Mouse (Mus musculus) kidney, embryonic 14.5 days (tissue): ENCODE results near the gene Slc9a1. TPM values are rescaled to one million over a fixed set of nuclear protein-coding genes. Genes with fewer than 3 reads are reported as not detected.

Experiments used
- ATAC-seq: fragments of 200-750 bp; cut with Nextera tagmentation; 2 replicates; pipeline ENCODE4 v1.8.0; 2017; ENCODE audit warnings: moderate number of reproducible peaks, mild to moderate bottlenecking, moderate TSS enrichment, moderate library complexity; ENCODE audit not compliant: low FRiP score, low TSS enrichment
- H3K27ac ChIP-seq: fragments of 300-500 bp; sonication (generic); 2 replicates; pipeline ENCODE4 v1.5.1; 2014; ENCODE audit warnings: low read depth, mild to moderate bottlenecking, low read length, moderate library complexity, mixed read lengths
- H3K27me3 ChIP-seq: fragments of 300-500 bp; sonication (generic); 2 replicates; pipeline ENCODE4 v1.6.1; 2014; ENCODE audit warnings: mild to moderate bottlenecking, low read length; ENCODE audit not compliant: control insufficient read depth, insufficient read depth
- H3K36me3 ChIP-seq: fragments of 300-500 bp; sonication (generic); 2 replicates; pipeline ENCODE4 v1.6.1; 2014; ENCODE audit warnings: low read length, mixed read lengths; ENCODE audit not compliant: control insufficient read depth, insufficient read depth
- H3K4me1 ChIP-seq: fragments of 300-500 bp; sonication (generic); 2 replicates; pipeline ENCODE4 v1.6.1; 2014; ENCODE audit warnings: low read length, mixed read lengths; ENCODE audit not compliant: control insufficient read depth, insufficient read depth
- H3K4me2 ChIP-seq: fragments of 300-500 bp; sonication (generic); replicated peaks from 2 replicates; pipeline ENCODE4 v1.6.1; 2014; ENCODE audit warnings: low read depth, mild to moderate bottlenecking, low read length
- H3K4me3 ChIP-seq: fragments of 300-500 bp; sonication (generic); 2 replicates; pipeline ENCODE4 v1.5.1; 2014; ENCODE audit warnings: mild to moderate bottlenecking, low read length
- H3K9ac ChIP-seq: fragments of 300-500 bp; sonication (generic); 2 replicates; pipeline ENCODE4 v1.6.1; 2014; ENCODE audit warnings: low read depth, mild to moderate bottlenecking, low read length, moderate library complexity
- H3K9me3 ChIP-seq: fragments of 300-500 bp; sonication (generic); 2 replicates; pipeline ENCODE4 v1.6.1; 2016; ENCODE audit warnings: low read length; ENCODE audit not compliant: control insufficient read depth
- WGBS: fragments of 180-500 bp; shearing (Covaris S2); extraction: QIAGEN DNeasy Blood & Tissue Kit; methylation state at CpG from one replicate; pipeline ENCODE4 v1.1.7; 2014; 5-methylcytosine and 5-hydroxymethylcytosine counted together
- polyA plus RNA-seq: library from polyadenylated mRNA; unstranded; fragments of >200 nt; fragmentation: Nextera tagmentation; extraction: Ambion mirVana; gene quantifications from 2 replicates; pipeline ENCODE4 v1.2.1, GENCODE M21; 2014

Gene Slc9a1
- polyA plus RNA-seq, 1 experiment from 2014 or later = 7.6 TPM

- peak overlapping the region; percentile 87 for H3K4me3 ChIP-seq
- no peak for ATAC-seq
- peaks cover 37% of the 10 kb centered on the region for H3K4me1 ChIP-seq
- no peaks in the 10 kb centered on the region for H3K27me3 ChIP-seq
- H3K27ac ChIP-seq = no peak overlapping the region
- H3K9ac ChIP-seq = peak overlapping the region; percentile 95
- 64% methylated on average over 22 of the region's 22 CpGs for WGBS
- peak overlapping the region; percentile 56 for H3K4me2 ChIP-seq
- H3K36me3 ChIP-seq = peaks cover 3% of the 10 kb centered on the region; the same call in 1 of the 2 replicates
- no peaks in the 10 kb centered on the region for H3K9me3 ChIP-seq
Measured at GRCm38 (mm10) chr4:133370298-133371274, 1.1 kb downstream of the Slc9a1 start.

- H3K9ac ChIP-seq = peak overlapping the region; percentile 50
- peaks cover 3% of the 10 kb centered on the region; the same call in 1 of the 2 replicates for H3K36me3 ChIP-seq
- H3K4me3 ChIP-seq = peak overlapping the region; percentile 87
- ATAC-seq = no peak
- 62% methylated on average over 7 of the region's 7 CpGs for WGBS
- H3K4me1 ChIP-seq = peaks cover 37% of the 10 kb centered on the region
- no peaks in the 10 kb centered on the region for H3K27me3 ChIP-seq
- no peaks in the 10 kb centered on the region for H3K9me3 ChIP-seq
- peak overlapping the region; percentile 56 for H3K4me2 ChIP-seq
- no peak overlapping the region for H3K27ac ChIP-seq
Measured at GRCm38 (mm10) chr4:133371621-133372277, 2.2 kb downstream of the Slc9a1 start.

- Histone ChIP-seq H3K36me3 (peaks cover 3% of the 10 kb centered on the region; the same call in 1 of the 2 replicates), H3K4me3 (peak overlapping the region; percentile 87), H3K9me3 (no peaks in the 10 kb centered on the region), H3K27me3 (no peaks in the 10 kb centered on the region), H3K4me2 (peak overlapping the region; percentile 56), H3K4me1 (peaks cover 39% of the 10 kb centered on the region), H3K9ac (peak overlapping the region; percentile 50; the same call in 1 of the 2 replicates), H3K27ac (no peak overlapping the region)
- 36% methylated on average over 6 of the region's 6 CpGs for WGBS
- ATAC-seq = no peak
Measured at GRCm38 (mm10) chr4:133372278-133372665, 2.8 kb downstream of the Slc9a1 start.

GRCm38 (mm10) chr4:133374011-133374410, 4.5 kb downstream of the Slc9a1 start:
- Histone ChIP-seq H3K4me2 (no peak overlapping the region), H3K9me3 (no peaks in the 10 kb centered on the region), H3K27me3 (no peaks in the 10 kb centered on the region), H3K4me3 (no peak overlapping the region), H3K27ac (no peak overlapping the region), H3K36me3 (peaks cover 3% of the 10 kb centered on the region; the same call in 1 of the 2 replicates), H3K9ac (no peak overlapping the region), H3K4me1 (peaks cover 56% of the 10 kb centered on the region)
- whole genome bisulfite sequencing = 87% methylated on average over 4 of the region's 4 CpGs
- no peak for ATAC-seq

GRCm38 (mm10) chr4:133375812-133376577, 6.5 kb downstream of the Slc9a1 start:
- Histone ChIP-seq H3K4me3 (no peak overlapping the region), H3K4me2 (no peak overlapping the region), H3K36me3 (peaks cover 3% of the 10 kb centered on the region; the same call in 1 of the 2 replicates), H3K27ac (no peak overlapping the region), H3K9me3 (no peaks in the 10 kb centered on the region), H3K27me3 (no peaks in the 10 kb centered on the region), H3K4me1 (peaks cover 63% of the 10 kb centered on the region), H3K9ac (no peak overlapping the region)
- 83% methylated on average over 10 of the region's 10 CpGs for WGBS
- no peak for ATAC-seq

- H3K9ac ChIP-seq = 0 out of 2 replicates have a peak overlapping the region, but pooled peaks have one; percentile 28
- H3K4me1 ChIP-seq = peaks cover 41% of the 10 kb centered on the region
- peaks cover 3% of the 10 kb centered on the region; the same call in 1 of the 2 replicates for H3K36me3 ChIP-seq
- WGBS = 15% methylated on average over 13 of the region's 13 CpGs
- H3K9me3 ChIP-seq = no peaks in the 10 kb centered on the region
- ATAC-seq = peak; percentile 48
- H3K27me3 ChIP-seq = no peaks in the 10 kb centered on the region
- peak overlapping the region; percentile 76 for H3K27ac ChIP-seq
- H3K4me3 ChIP-seq = no peak overlapping the region
- H3K4me2 ChIP-seq = 0 out of 2 replicates have a peak overlapping the region, but pooled peaks have one; percentile 2
Measured at GRCm38 (mm10) chr4:133378236-133379045, 8.9 kb downstream of the Slc9a1 start.

GRCm38 (mm10) chr4:133379046-133379347, 9.5 kb downstream of the Slc9a1 start:
- H3K4me1 ChIP-seq = peaks cover 37% of the 10 kb centered on the region
- H3K27me3 ChIP-seq = no peaks in the 10 kb centered on the region
- 0 out of 2 replicates have a peak, but pooled peaks have one; percentile 5 for ATAC-seq
- H3K4me2 ChIP-seq = no peak overlapping the region
- H3K9ac ChIP-seq = no peak overlapping the region
- 41% methylated on average over 5 of the region's 5 CpGs for WGBS
- H3K36me3 ChIP-seq = peaks cover 3% of the 10 kb centered on the region; the same call in 1 of the 2 replicates
- peak overlapping the region; percentile 76; the same call in 1 of the 2 replicates for H3K27ac ChIP-seq
- no peak overlapping the region for H3K4me3 ChIP-seq
- H3K9me3 ChIP-seq = no peaks in the 10 kb centered on the region

DNA sequence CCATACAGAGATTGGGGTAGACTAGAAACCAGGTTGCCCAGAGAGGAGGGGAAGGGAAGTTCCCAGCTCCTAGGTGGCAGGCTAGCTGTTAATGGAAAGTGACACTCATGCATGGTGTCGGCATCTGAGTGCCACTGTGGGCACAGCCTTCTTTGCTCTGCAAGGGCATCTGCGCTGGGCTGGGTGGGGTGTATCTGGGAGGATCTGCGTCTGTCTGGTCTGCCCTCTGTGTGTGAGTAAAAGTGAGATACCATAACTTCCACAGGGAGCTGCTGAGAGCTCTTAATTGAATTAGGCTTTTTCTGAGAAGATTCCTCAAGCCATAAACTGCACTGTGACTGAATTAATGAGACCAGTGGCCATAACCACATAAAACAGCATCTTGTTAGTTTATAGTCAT, 10.4 kb downstream of the Slc9a1 start:
- H3K4me1 ChIP-seq = peaks cover 37% of the 10 kb centered on the region
- H3K27ac ChIP-seq = no peak overlapping the region
- 54% methylated on average over 3 of the region's 3 CpGs for WGBS
- H3K9ac ChIP-seq = no peak overlapping the region
- no peak overlapping the region for H3K4me2 ChIP-seq
- no peaks in the 10 kb centered on the region for H3K9me3 ChIP-seq
- ATAC-seq = no peak
- H3K27me3 ChIP-seq = no peaks in the 10 kb centered on the region
- H3K4me3 ChIP-seq = no peak overlapping the region
- H3K36me3 ChIP-seq = peaks cover under 1% of the 10 kb centered on the region; the same call in 1 of the 2 replicates
